Mouse (Mus musculus): ENCODE data around the gene Plekhm1. TPM values are rescaled to one million over a fixed set of nuclear protein-coding genes. Genes with fewer than 3 reads are reported as not detected.

Gene Plekhm1
- polyA plus RNA-seq, 1 experiment from 2014 or later = 8.7 TPM

DNA sequence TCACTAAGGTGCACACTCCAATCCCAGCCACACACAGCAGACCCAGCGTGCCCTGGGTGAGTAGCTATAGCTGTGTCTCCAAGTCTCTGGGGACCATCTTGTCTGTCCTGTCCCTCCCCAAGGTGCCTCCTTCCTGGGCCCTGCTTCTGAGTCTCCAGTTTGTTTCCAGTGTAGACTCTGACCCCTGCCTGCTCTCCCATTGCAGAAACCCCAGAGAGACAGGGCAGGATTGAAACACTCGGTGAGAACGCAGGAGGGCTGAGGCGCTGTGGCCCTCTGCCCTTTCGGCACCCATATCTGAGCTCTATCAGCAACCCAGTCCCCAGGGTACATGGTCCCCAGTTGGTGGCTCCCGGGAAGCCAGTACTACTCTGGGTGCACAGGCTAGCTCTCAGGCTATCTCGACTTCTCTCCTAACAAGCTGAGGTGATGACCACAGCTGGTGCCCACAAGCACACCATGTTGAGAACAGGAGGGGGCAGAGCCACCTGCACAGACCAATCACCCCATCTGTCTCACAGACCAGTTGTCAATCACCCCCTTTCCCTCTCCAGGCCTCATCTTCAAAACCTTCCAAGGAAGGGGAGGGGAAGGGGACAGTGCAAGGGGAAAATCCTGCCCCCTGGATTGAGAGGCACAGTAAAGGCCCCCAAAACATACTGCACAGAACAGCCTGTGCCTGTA is 66.9 kb downstream of the Plekhm1 start:
- H3K4me2 ChIP-seq (replicated peaks) = no peak overlapping the region
- no peak overlapping the region for H3K27ac ChIP-seq
- H3K9me3 ChIP-seq = no peaks in the 10 kb centered on the region; the same call in 1 of the 2 replicates
- WGBS = 87% methylated on average over 7 of the region's 7 CpGs
- H3K36me3 ChIP-seq = no peaks in the 10 kb centered on the region
- no peak for ATAC-seq (ENCODE audit: low FRiP score, low read depth)
- no peak overlapping the region for H3K9ac ChIP-seq
- H3K27me3 ChIP-seq = peaks cover 3% of the 10 kb centered on the region; the same call in 1 of the 2 replicates
- peaks cover 10% of the 10 kb centered on the region for H3K4me1 ChIP-seq
- H3K4me3 ChIP-seq = no peak overlapping the region

DNA sequence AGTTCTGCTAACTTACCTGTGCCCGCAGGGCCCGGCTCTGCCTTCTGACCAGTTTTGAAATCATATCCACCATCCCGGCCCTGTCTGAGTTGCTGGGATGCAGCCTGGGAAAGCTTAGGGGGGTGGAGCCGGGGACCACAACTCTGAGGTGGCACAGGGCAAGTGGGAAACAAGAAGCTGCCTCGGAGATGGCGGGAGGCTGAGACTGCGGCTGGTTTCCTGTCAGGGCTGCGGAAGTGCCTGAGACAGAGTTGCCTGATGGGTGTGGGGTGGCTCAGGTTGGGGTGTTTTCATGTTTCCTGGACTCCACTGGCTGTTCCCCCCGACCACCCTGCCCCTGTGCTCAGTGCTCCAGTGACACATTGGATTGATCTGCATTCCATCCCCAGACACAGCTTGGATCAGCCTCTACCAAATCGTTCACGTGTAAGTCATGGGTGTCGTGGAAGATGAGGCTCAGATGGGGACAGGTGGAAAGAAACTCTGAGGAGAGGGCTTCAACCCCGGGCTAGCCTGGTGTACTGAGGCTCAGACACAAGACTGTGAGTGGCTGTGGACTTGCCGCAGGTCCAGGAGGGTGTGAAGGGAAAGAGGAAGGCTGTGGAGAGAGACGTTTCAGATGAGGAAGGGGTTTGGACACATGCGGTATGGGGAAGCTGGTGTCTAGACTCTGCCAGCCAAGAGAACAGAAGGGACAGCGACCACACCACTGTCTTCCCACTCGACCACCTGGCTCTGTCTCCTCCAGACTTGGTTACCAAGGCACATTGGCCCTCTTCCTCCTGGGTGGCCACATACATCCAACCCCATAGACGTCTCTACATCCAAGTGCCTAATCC is 67.8 kb downstream of the Plekhm1 start:
- Histone ChIP-seq H3K9me3 (no peaks in the 10 kb centered on the region; the same call in 1 of the 2 replicates), H3K27ac (no peak overlapping the region), H3K36me3 (no peaks in the 10 kb centered on the region), H3K4me3 (no peak overlapping the region), H3K4me1 (peaks cover 16% of the 10 kb centered on the region), H3K9ac (no peak overlapping the region), H3K27me3 (peaks cover 9% of the 10 kb centered on the region; the same call in 1 of the 2 replicates), H3K4me2 (replicated peaks) (no peak overlapping the region)
- ATAC-seq (ENCODE audit: low FRiP score, low read depth) = no peak
- WGBS = 65% methylated on average over 19 of the region's 19 CpGs

DNA sequence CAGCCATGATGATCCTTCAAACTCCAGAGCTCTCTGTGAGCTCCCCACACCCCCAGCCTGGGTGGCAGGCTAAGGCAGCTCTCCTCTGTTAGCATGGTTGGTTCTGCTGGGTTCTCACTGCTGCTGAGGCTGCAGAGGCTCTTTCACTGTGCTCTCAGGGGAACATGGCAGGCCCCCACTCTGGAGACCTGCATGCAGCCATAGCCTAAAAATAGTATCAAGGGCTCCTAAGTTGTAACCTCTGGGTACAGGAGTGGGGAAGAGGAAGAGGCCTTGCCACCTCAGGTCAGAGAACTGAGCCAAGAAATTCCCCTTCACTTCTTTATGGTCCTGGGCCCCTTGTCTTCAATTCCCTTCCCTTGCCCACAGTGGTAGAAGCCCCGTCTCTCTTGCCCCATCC is 68.6 kb downstream of the Plekhm1 start:
- Histone ChIP-seq H3K4me1 (peaks cover 20% of the 10 kb centered on the region), H3K9me3 (no peaks in the 10 kb centered on the region), H3K4me3 (no peak overlapping the region), H3K4me2 (replicated peaks) (no peak overlapping the region), H3K9ac (no peak overlapping the region), H3K27ac (no peak overlapping the region), H3K27me3 (peaks cover 13% of the 10 kb centered on the region; the same call in 1 of the 2 replicates), H3K36me3 (no peaks in the 10 kb centered on the region)
- ATAC-seq (ENCODE audit: low FRiP score, low read depth) = no peak
- WGBS = 71% methylated on average over 1 of the region's 1 CpGs

- H3K4me1 ChIP-seq = peaks cover 20% of the 10 kb centered on the region
- H3K36me3 ChIP-seq = no peaks in the 10 kb centered on the region
- no peak overlapping the region for H3K4me2 ChIP-seq (replicated peaks)
- H3K9ac ChIP-seq = no peak overlapping the region
- peaks cover 13% of the 10 kb centered on the region; the same call in 1 of the 2 replicates for H3K27me3 ChIP-seq
- ATAC-seq (ENCODE audit: low FRiP score, low read depth) = no peak
- no peak overlapping the region for H3K4me3 ChIP-seq
- WGBS = 85% methylated on average over 6 of the region's 6 CpGs
- no peak overlapping the region for H3K27ac ChIP-seq
- H3K9me3 ChIP-seq = no peaks in the 10 kb centered on the region
Measured at GRCm38 (mm10) chr11:103343063-103343462, 69.4 kb downstream of the Plekhm1 start.

DNA sequence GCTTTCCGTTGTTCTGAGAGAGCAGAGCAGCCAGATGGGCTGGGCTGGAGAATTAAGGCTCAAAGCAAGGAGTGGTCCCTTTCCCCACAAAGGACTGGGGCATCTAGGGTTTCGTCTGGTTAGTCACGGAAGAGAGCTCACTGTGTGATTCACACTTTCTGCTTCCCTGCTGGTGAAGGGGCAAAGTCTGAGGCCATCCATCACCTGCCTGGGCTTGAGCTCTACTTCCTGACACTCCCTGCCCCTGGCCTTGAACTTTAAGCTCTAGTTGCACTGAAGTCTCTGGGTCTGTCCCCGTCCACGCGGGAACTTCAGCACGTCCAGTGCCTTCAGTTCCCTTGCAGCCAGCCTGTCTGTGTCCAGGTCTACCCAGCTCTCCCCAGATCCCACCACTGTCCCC is 71.8 kb downstream of the Plekhm1 start:
- no peak overlapping the region for H3K4me3 ChIP-seq
- H3K36me3 ChIP-seq = no peaks in the 10 kb centered on the region
- H3K4me2 ChIP-seq (replicated peaks) = no peak overlapping the region
- ATAC-seq (ENCODE audit: low FRiP score, low read depth) = no peak
- H3K4me1 ChIP-seq = peaks cover 14% of the 10 kb centered on the region
- no peak overlapping the region for H3K9ac ChIP-seq
- H3K27me3 ChIP-seq = peaks cover 21% of the 10 kb centered on the region
- 27% methylated on average over 7 of the region's 7 CpGs for WGBS
- H3K9me3 ChIP-seq = no peaks in the 10 kb centered on the region
- H3K27ac ChIP-seq = no peak overlapping the region

GRCm38 (mm10) chr11:103340130-103340529 is 72.4 kb downstream of the Plekhm1 start:
- ATAC-seq (ENCODE audit: low FRiP score, low read depth) = no peak
- 51% methylated on average over 19 of the region's 19 CpGs for WGBS
- Histone ChIP-seq H3K27me3 (peaks cover 26% of the 10 kb centered on the region), H3K36me3 (no peaks in the 10 kb centered on the region), H3K9me3 (no peaks in the 10 kb centered on the region), H3K9ac (no peak overlapping the region), H3K4me3 (peak overlapping the region; percentile 23), H3K4me2 (replicated peaks) (peak overlapping the region; percentile 58), H3K4me1 (peaks cover 14% of the 10 kb centered on the region), H3K27ac (no peak overlapping the region)

GRCm38 (mm10) chr11:103339414-103340119 is 72.9 kb downstream of the Plekhm1 start:
- Histone ChIP-seq H3K9ac (no peak overlapping the region), H3K4me3 (peak overlapping the region; percentile 23), H3K9me3 (no peaks in the 10 kb centered on the region), H3K27me3 (peaks cover 32% of the 10 kb centered on the region), H3K4me2 (replicated peaks) (peak overlapping the region; percentile 58), H3K4me1 (peaks cover 14% of the 10 kb centered on the region), H3K36me3 (no peaks in the 10 kb centered on the region), H3K27ac (no peak overlapping the region)
- WGBS = 32% methylated on average over 19 of the region's 19 CpGs
- ATAC-seq (ENCODE audit: low FRiP score, low read depth) = no peak

DNA sequence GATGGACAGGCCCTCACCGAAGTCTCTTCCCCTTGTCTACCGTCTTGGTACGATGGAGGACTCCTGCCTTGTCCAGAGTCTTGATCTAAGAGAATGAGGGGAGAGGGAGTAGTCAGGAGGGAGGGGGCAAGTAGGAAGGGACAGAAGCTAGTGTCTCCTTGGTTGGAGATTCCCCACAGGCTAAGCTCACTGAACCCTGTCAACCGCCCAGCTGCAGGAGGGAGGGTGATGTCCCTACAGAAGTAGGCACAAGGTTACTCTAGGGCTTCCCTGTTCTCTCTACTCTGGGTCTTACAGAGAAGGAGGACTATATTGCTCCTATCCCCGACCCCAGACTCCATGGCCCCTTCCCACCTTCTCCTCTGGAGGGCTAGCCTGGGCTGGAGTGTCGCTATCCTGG is 73.8 kb downstream of the Plekhm1 start:
- H3K36me3 ChIP-seq = no peaks in the 10 kb centered on the region
- no peaks in the 10 kb centered on the region for H3K9me3 ChIP-seq
- no peak for ATAC-seq (ENCODE audit: low FRiP score, low read depth)
- no peak overlapping the region for H3K4me3 ChIP-seq
- WGBS = 94% methylated on average over 6 of the region's 6 CpGs
- peaks cover 19% of the 10 kb centered on the region for H3K4me1 ChIP-seq
- H3K9ac ChIP-seq = no peak overlapping the region
- H3K4me2 ChIP-seq (replicated peaks) = no peak overlapping the region
- peaks cover 41% of the 10 kb centered on the region for H3K27me3 ChIP-seq
- H3K27ac ChIP-seq = no peak overlapping the region

DNA sequence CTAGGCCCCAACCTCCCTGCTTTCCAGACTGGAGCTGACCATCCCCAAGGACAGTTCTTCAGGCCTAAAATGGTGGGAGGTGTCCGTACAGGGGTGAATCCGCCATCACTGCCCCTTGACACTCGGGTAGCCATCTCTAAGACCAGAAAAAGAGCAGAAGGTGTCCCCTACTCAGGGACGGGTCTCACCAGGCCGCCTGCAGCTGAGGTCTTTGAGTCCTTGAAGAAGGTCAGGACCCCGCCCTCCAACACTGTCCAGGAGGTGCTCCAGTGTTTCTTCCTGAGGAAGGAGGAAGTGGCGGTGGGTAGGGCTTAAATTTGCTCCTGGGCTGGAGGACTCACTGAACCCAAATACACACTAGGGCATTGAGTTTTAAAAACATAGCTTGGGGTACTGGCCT is 74.4 kb downstream of the Plekhm1 start:
- Histone ChIP-seq H3K36me3 (no peaks in the 10 kb centered on the region), H3K9me3 (no peaks in the 10 kb centered on the region), H3K27ac (no peak overlapping the region), H3K4me1 (peaks cover 25% of the 10 kb centered on the region), H3K4me3 (no peak overlapping the region), H3K4me2 (replicated peaks) (no peak overlapping the region), H3K27me3 (peaks cover 46% of the 10 kb centered on the region), H3K9ac (no peak overlapping the region)
- 83% methylated on average over 7 of the region's 7 CpGs for WGBS
- no peak for ATAC-seq (ENCODE audit: low FRiP score, low read depth)

DNA sequence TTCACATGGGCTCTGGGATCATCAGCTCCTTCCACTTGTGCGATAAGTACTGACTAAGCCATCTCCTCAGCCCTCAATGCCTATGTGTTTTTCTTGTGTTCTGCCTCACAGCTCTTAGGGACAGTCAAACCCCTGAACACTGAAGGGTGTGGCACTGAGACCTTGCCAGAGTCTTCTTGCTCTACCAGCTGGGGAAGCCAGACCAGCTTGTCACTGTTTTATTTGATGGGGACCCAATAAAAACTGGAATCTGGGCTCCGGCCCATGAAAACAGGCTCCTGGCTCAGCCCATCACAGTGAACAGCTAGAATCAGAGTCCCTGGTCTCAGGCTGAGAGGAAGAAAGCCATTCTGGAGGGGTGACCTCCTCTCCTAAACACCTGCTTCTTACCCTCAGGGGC is 75.3 kb downstream of the Plekhm1 start:
- Histone ChIP-seq H3K9ac (no peak overlapping the region), H3K9me3 (no peaks in the 10 kb centered on the region), H3K4me1 (peaks cover 31% of the 10 kb centered on the region), H3K4me2 (replicated peaks) (no peak overlapping the region), H3K36me3 (no peaks in the 10 kb centered on the region), H3K27me3 (peaks cover 56% of the 10 kb centered on the region), H3K27ac (no peak overlapping the region), H3K4me3 (no peak overlapping the region)
- WGBS = 70% methylated on average over 2 of the region's 2 CpGs
- no peak for ATAC-seq (ENCODE audit: low FRiP score, low read depth)

DNA sequence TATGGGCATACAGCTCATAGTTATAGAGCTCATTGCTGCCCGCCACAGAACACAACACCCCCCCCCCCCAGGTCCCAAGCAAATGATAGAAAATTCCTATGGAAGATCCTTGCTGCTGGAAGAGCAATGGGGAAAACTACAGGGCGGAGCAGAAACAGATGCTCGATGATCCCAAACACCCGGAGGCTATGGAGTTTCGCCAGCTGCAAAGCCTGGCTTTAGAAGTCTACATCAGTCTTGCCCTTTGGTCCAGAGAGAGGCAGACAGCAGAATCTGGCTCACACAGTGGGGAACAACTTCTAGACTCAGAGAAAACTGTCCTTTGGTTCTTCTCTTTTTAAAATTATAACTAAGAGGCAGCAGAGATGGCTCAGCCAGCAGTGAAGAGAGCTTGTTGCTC is 76.9 kb downstream of the Plekhm1 start:
- no peak overlapping the region for H3K4me3 ChIP-seq
- peaks cover 60% of the 10 kb centered on the region for H3K27me3 ChIP-seq
- WGBS = 60% methylated on average over 5 of the region's 5 CpGs
- no peak overlapping the region for H3K9ac ChIP-seq
- H3K27ac ChIP-seq = no peak overlapping the region
- H3K9me3 ChIP-seq = no peaks in the 10 kb centered on the region
- peaks cover 31% of the 10 kb centered on the region for H3K4me1 ChIP-seq
- no peaks in the 10 kb centered on the region for H3K36me3 ChIP-seq
- H3K4me2 ChIP-seq (replicated peaks) = no peak overlapping the region
- no peak for ATAC-seq (ENCODE audit: low FRiP score, low read depth)

GRCm38 (mm10) chr11:103334925-103335324 is 77.6 kb downstream of the Plekhm1 start:
- Histone ChIP-seq H3K36me3 (no peaks in the 10 kb centered on the region), H3K9ac (no peak overlapping the region), H3K27ac (no peak overlapping the region), H3K4me2 (replicated peaks) (no peak overlapping the region), H3K9me3 (no peaks in the 10 kb centered on the region), H3K4me3 (no peak overlapping the region), H3K27me3 (peaks cover 57% of the 10 kb centered on the region), H3K4me1 (peaks cover 27% of the 10 kb centered on the region)
- ATAC-seq (ENCODE audit: low FRiP score, low read depth) = no peak
- WGBS = 85% methylated on average over 9 of the region's 9 CpGs

Data from limb, embryonic 13.5 days (tissue).